Mouse (Mus musculus): ENCODE measurements around the gene Oosp3.

Gene Oosp3

DNA sequence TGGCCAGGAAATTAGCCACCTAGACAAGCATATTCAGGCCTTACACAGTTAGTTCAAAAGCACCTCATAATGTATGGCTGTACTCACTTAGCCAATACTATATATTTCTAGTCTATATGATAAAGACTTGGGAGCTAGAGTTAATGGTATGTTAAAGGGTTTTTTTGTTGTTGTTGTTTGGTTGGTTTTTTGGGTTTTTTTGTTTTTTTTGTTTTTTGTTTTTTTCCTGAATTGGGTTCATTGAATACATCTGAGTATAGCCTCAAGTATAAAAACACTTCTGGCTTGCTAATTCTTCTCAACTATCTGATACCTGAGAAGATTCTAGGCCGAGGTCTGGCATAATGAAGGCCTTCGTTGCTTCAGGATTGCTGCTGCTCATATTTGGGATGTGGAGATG is at the start of gene Oosp3:
Oosp3 (plus strand) TSS at position 301 of the 400 bp plus-strand sequence.
- no peak for DNase-seq (ENCODE audit: low read depth, low spot score)

DNA sequence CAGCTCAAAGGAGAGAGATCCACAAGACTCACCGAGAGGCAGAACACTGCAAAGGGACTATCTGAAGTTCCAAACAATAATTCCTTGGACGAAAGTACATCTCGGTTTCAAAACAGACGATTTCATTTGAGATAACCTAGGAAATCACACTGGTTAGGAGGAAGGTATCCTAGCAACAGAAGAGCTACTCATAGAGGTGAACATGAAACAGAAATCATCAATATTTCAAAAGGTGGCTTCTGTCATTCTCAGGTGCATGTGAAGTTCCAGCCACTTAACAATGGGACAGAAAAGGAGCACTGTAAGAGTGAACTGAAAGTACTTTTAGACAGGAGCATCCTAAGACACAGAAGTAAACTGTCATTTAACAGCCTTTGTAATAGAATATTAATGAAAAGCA is 47.3 kb upstream of the Oosp3 start:
- no peak for DNase-seq (ENCODE audit: low read depth, low spot score)

DNA sequence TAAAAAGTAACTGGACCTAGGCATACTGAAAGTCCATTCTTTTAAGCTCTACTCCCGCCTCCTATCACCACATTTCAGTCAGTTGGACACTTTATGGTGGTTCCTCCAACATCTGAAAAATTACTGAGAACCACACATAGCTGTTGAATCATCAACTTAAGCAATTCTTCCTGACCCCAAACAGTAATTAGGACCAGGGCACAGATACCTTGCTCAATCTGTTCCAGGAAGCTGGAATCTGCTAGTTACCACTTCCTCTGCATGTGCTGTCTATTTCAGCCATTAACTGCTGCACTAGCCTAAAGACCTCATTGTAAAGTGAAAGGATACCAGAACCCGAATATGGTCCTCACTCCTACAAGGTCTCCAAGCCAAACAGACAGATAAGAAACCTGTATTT is 37.7 kb upstream of the Oosp3 start:
- DNase-seq (ENCODE audit: low read depth, low spot score), result no peak

DNA sequence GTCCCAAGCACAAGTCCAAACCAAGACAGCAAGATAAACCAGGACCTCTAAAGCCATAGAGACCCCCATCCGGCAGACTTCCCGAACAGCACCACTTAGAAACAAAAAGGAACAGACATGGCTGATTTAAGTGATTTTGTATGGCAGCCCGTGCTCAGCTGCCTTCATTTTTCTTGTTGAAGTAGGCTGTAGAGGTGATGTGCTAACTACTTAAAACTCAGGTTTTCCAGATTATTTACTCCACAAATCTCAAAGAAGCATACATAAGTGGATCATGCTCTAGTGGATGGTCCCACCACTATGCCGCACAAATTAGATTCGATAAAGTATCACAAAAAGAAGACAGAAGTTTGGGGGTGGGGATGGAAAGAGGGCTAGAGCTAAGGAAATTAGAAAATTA is 36.4 kb upstream of the Oosp3 start, which contains the start of gene Oosp2:
Oosp2 (minus strand) TSS at position 101 of the 400 bp plus-strand sequence.
- DNase-seq (ENCODE audit: low read depth, low spot score), result no peak

DNA sequence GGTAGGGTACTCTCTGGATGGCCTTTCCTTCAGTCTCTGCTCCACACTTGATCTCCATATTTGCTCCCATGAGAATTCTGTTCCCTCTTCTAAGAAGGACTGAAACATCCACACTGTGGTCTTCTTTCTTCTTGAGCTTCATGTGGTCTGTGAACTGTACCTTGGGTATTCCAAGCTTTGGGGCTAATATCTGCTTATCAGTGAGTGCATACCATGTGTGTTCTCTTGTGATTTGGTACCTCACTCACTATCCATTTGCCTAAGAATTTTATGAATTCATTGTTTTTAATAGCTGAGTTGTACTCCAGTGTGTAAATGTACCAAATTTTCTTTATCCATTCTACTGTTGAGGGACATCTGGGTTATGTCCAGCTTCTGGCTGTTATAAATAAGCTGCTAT is 35.3 kb upstream of the Oosp3 start:
- DNase-seq (ENCODE audit: low read depth, low spot score), result no peak

DNA sequence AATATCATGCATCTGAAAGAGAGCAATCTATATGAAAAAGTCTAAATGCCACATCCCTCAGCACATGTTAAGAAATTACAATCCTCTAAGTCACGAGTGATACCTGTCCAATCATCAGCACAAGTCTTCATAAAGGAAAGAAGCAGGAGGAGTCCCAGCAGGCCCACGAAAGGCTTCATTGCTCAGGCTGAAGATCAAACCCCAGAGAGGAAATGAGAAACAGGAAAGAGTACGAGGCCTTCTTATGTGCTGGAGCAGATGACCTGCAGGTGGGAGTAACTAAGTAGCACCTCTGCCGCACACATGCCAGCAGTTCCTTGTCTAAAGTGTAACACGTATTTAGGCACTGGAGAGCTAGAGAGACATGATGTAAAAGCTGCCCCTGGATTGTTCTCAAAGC is 6.0 kb upstream of the Oosp3 start, which contains the start of gene Oosp1:
Oosp1 (minus strand) TSS at position 312 of the 400 bp plus-strand sequence.
- DNase-seq (ENCODE audit: low read depth, low spot score), result no peak

DNA sequence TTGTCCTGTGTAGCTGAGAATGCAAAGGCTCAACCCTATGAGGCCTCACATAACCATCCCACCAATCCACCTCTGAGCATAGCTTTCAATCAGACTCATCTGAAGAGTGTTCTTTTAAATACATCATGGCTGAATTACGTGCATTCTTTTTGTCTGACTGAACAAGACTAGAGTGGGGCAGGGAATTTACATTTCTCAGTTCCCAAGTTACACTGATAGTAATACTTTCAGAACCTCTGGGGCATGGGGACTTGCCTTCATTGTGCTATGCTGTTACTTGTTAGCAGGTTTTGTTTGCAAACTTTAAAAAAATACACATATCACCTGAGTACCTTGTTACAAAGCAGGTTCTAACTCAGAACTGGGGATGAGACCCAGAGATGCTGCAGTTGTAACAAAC is 5.4 kb upstream of the Oosp3 start:
- no peak for DNase-seq (ENCODE audit: low read depth, low spot score)

DNA sequence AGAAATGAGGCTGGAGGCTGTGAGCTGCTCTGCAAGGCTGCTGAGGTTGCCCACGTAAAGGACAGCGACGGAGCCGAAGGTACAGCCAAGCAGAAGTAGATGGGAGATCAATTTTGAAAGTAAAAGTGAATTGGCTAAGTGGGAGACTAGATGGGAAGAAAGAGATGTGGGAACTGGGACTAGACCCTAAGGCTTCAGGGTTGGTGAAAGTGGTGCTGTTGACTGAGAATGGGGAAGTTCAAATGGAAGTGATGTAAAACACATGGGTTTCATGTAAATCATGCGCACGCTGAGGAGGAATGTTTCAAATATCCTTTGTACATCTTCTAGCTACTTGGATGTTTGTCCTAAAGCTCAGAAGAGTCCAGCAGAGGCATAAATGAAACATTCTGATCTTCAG is 1.5 kb downstream of the Oosp3 start:
- no peak for DNase-seq (ENCODE audit: low read depth, low spot score)

DNA sequence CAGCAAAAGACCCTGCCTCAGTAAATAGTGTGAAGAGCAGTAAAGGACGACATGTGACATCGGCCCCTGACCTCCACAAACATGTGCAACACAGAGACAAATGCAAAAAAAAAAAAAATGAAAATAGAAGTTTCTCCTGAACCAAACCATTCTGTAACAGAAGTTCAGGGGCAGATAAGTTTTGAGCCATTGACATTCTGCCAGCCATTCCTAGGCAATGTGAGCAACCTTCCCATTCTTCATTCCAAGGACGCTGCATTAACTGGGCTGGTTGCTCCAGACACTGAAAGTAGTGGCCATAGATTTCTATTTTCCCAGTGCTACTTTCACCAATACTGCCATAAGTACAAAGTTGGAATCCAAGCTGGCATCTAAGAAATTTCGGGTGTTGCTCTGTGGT is 15.6 kb downstream of the Oosp3 start:
- no peak for DNase-seq (ENCODE audit: low read depth, low spot score)

DNA sequence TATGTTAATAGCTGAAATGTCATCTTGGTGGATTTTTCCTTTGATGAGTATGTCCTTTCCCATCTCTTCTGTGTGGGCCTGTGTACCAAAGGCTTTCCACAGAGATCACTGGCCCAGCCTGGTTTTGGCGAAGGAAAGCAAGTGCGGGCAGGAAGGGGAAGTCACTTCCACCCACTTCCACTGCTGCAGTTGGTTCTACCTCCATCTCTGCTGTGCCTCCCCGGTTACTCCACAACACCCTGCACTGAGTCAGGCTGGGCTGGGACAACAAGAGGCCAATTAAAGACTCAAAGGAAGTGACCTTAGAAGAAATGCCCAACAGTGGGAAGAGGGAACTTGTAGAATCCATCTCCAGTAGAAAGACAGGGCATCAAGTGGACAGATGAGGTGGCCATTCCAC is 23.2 kb downstream of the Oosp3 start:
- DNase-seq (ENCODE audit: low read depth, low spot score), result no peak

DNA sequence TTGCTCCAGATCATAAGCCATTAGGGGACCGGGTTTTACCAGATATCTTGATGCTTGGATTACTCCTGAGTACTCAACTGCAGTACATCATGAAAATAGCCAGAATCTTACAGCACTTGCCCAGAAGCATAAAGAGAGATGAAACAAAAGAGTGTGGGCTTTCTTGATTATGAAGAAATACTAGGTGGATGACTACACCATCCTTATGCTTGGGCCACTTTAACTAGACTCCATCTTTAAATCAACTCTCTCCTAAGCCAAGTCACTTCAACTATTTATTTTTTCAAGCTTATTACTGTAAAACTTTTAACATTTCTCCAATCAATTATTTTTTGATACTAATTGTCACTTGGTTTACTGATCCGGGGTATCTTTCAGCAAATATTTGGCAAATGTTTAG is 27.0 kb downstream of the Oosp3 start:
- no peak for DNase-seq (ENCODE audit: low read depth, low spot score)

DNA sequence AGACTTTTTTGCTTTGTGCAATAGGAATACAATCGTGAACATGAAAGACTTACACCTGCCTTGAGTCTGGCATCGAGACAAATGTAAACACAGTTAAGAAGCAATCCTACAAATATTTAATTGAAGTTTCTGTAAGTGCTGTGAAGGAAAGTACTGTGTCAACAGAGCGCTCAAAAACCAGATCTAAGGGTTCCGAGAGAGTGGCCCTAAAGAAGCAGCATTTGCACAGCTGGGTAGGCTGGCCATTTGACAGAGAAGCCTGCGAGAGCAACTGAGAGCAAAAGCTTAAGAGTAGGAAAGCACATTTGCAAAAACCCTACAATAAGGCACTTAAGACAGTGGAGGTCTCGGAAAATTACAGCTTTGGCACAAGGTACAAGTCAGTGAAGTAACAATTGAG is 27.4 kb downstream of the Oosp3 start:
- no peak for DNase-seq (ENCODE audit: low read depth, low spot score)

DNA sequence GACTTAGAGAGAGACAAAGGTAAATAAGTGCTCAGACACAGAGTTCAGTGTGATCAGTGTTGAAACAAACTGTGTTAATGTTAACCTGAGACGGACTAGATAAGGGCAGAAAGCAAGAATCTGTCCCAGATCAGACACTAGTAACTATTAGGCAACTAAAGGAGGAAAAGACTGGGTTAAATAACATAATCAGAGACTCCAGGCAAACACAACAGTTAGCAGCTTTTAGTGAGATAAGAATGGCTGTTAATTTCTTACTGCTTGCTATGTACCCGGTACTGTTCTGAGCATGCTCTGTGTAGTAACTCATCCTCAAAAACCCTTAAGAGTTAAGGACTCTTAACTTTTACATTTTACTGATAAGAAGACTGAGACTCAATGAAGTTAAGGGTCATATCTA is 29.1 kb downstream of the Oosp3 start:
- no peak for DNase-seq (ENCODE audit: low read depth, low spot score)

DNA sequence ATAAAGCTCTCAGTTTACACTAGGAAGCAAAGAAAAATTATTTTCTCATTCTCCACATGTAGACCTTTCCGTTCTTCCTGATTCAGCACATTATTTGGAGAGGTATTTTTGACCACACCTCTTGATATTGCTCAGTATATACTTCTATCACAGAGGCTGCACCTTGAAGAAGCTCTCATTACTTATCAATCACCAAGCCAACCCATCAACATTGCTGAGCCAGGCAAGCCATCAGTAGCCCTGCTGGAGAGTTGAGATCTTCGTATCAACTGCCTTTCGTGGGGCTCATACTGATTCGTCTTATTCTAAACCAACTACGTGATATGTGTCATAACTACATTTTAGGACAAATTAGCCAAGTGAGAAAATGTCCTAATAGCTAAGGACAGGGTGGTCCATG is 30.4 kb downstream of the Oosp3 start:
- DNase-seq (ENCODE audit: low read depth, low spot score), result no peak

DNA sequence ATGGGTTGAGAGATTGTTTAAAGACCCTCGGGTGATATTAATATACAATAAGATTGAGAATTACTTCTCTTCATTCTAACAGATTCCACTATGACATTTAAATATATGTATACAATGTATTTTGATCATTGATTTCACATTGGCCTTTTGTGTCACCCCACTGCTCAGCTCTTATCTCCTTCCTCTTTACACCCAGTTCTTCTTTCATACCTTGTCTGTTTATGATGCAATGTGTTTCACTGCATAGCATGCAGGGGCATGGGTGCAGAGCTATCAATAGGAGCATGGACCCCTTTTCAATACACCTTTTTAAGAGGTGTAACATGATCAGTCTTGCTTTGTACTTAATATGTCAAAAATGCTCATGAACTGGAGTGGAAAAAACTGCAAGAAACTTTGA is 33.4 kb downstream of the Oosp3 start:
- no peak for DNase-seq (ENCODE audit: low read depth, low spot score)

DNA sequence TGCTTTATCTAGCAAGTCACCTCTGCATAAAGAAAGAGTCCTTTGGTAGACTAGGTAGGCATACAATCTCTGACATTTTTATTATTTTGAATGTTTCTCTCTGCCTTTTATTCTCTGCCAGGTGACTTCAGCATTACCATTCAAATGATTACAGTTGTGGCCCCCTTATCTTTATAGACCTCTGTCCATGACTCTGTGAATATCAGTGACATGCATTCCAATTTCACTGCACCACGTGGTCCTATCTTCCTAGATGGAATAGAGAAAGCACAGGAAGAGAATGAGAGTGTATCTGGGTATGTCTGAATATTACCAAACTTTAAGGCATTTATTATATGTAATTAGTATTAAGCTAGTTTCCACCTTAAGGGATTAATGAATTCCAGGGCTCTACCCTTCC is 39.6 kb downstream of the Oosp3 start:
- DNase-seq (ENCODE audit: low read depth, low spot score), result no peak

DNA sequence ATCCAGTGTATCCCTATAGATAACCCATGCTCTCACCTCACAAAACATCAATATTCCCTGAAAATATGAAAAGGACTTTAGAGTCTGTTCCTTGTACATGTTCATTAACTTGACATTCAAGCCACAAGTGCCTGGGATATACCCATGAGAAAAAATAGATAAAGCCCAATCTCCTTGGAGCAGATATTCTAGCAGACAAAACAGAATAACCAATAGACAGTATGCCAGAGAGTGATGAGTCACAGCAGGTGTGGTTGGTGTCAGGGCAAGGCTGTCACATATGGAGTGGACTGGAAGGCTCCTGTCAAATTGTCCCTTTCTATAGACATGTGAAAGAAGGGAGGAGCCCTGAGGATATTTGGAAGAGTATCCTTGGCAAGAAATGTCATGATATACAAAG is 48.8 kb downstream of the Oosp3 start:
- DNase-seq (ENCODE audit: low read depth, low spot score), result no peak

DNA sequence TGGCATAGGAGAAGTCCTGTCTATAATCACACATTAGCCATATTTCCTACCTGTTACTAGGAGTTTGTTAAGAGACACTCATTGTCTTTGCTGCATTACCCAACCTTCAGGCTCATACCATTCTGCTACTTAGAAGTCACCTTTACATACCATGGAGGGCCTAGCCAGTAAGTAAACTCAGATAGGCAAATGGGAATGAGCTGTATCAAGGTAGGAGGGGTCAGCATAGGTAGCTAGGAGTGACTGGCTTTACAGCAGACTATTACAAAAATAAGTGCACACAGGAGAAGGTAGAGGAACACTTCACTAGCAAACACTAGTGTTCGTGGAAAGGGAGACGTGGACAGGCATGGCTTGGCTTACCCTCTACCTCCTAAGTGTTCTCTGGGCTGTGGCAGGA is 50.4 kb downstream of the Oosp3 start, which contains the start of gene Gif:
Gif (plus strand) TSS at position 257 of the 400 bp plus-strand sequence.
- no peak for DNase-seq (ENCODE audit: low read depth, low spot score)
